In the genomic region with DNA sequence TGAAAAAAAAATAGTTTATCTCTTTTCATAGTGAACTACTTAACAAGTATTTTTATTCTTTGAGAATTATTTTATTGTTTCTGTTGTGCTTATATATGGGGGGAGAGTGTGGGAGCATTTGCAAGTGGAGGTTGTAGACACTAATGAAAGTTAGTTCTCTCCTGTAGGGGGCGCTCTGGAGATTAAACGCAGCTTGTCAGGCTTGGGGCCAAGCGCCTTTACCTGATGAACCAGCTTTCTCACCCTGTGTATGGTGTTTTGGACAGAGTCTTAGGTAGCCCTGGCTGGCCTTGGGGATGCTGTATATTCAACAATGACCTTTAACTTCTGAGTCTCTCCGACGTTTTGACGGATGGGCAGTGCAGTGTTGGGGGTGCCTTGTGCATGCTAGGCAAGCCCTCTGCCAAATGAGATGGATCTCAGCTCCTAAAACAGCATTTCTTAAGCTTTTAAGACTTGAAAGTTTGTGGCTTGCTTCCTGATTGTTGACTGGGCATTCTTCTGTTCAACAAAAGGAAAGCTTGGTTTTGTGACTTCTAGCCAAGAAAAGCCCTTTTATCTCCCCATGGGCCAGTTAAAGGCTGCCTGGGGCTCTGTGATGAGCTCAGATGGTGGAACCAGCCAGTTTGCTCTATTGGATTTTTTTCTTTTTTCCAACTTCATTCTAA, we compare ENCODE assay signal across 9 mouse cellular contexts.
DNase-seq lines count a peak whose midpoint lies in the region; ATAC-seq and TF ChIP-seq lines count a peak whose summit lies in the region.
"Had no signal": no experiment of that assay in that cellular context is flagged by ENCODE, and none has a peak within 500 bp of the region (broad histone marks: within the 10 kb centered on the region; RNA-seq: fewer than 3 reads in every experiment).

No protein-coding gene starts in this region.

- TF ChIP-seq EP300 in MEL (IDR thresholded peaks at IDR 0.05; ENCODE audit: low read depth in 1 of 2, low read length in 2 of 2): no peak; a peak in 1 of 4 replicates

- DNase-seq in kidney, adult 2 months: no peak
- DNase-seq in kidney, postnatal 25 days: no peak
- DNase-seq in MEL (ENCODE audit: low read depth, low spot score): peak; percentile 61
- DNase-seq in urinary bladder, postnatal 25 days (ENCODE audit: low spot score): no peak
- no peak for DNase-seq in heart, postnatal 10 days
- no peak for DNase-seq in right cerebral cortex, postnatal 10 days (ENCODE audit: low spot score in 2 of 2)

- no peak overlapping the region for H3K27ac ChIP-seq in kidney, adult 2 months (ENCODE audit: insufficient read depth, low read depth, low read length)
- no peak overlapping the region for H3K27ac ChIP-seq in MEL (ENCODE audit: control insufficient read depth, low read depth, low read length)
- H3K27ac ChIP-seq in cortical plate, adult 2 months (ENCODE audit: insufficient read depth, low read length): no peak overlapping the region
- H3K27ac ChIP-seq: liver, embryonic 15.5 days had no signal

- peak; percentile 44; the same call in 1 of the 2 replicates for ATAC-seq in megakaryocyte progenitor cell, adult 5-6 weeks (replicated peaks; ENCODE audit: poor library complexity)

- H3K27me3 ChIP-seq in kidney, adult 2 months (replicated peaks; ENCODE audit: control insufficient read depth, insufficient read depth, low read length): no peaks in the 10 kb centered on the region
- no peaks in the 10 kb centered on the region for H3K27me3 ChIP-seq in MEL (ENCODE audit: control insufficient read depth in 1 of 2, insufficient read depth in 2 of 2, low read length in 2 of 2)
- H3K27me3 ChIP-seq: liver, embryonic 15.5 days had no signal

- H3K79me2 ChIP-seq in MEL (ENCODE audit: control insufficient read depth, insufficient read depth, low read length, poor library complexity): no peaks in the 10 kb centered on the region

- H3K9ac ChIP-seq in MEL (ENCODE audit: control insufficient read depth, low read depth, low read length, poor library complexity, severe bottlenecking): no peak overlapping the region
- H3K9ac ChIP-seq: liver, embryonic 15.5 days had no signal

- TF ChIP-seq POLR2A in kidney, adult 2 months (IDR thresholded peaks at IDR 0.05; ENCODE audit: low read depth, low read length): no peak
- no peak for TF ChIP-seq POLR2A in MEL (IDR thresholded peaks at IDR 0.05; ENCODE audit: control insufficient read depth in 1 of 2, insufficient read depth in 1 of 2, low read depth in 1 of 2, low read length in 2 of 2, poor library complexity in 1 of 2)
- no peak for TF ChIP-seq POLR2A in cortical plate, adult 2 months (IDR thresholded peaks at IDR 0.05; ENCODE audit: extremely low read depth, insufficient read depth, low read length)

- H3K4me3 ChIP-seq in kidney, adult 2 months (ENCODE audit: insufficient read depth, low read depth, low read length): no peak overlapping the region
- no peak overlapping the region for H3K4me3 ChIP-seq in MEL (ENCODE audit: control insufficient read depth in 1 of 2, insufficient read depth in 1 of 2, low read depth in 2 of 2, low read length in 2 of 2)
- no peak overlapping the region for H3K4me3 ChIP-seq in cortical plate, adult 2 months (ENCODE audit: insufficient read depth, low read length)
- H3K4me3 ChIP-seq: liver, embryonic 15.5 days had no signal

- H3K9me3 ChIP-seq in MEL (replicated peaks; ENCODE audit: insufficient read depth, low read length): no peaks in the 10 kb centered on the region
- H3K9me3 ChIP-seq: liver, embryonic 15.5 days had no signal

- H3K36me3 ChIP-seq in kidney, adult 2 months (ENCODE audit: control insufficient read depth, insufficient read depth, low read length): no peaks in the 10 kb centered on the region
- peaks cover 0 to 22% of the 10 kb centered on the region in 2 experiments; a peak in 2 of 4 replicates for H3K36me3 ChIP-seq in MEL (ENCODE audit: control insufficient read depth in 1 of 2, insufficient read depth in 2 of 2, low read length in 2 of 2)
- H3K36me3 ChIP-seq: liver, embryonic 15.5 days had no signal

- TF ChIP-seq CTCF in kidney, adult 2 months (conservative IDR thresholded peaks at IDR 0.05; ENCODE audit: insufficient read depth, insufficient read length, low read depth, low read length): peak; percentile 39; the same call in 1 of the 2 replicates
- TF ChIP-seq CTCF in MEL (IDR thresholded peaks at IDR 0.05 in 2 of 3, conservative IDR thresholded peaks at IDR 0.05 in 1 of 3; ENCODE audit: control insufficient read depth in 1 of 3, insufficient read depth in 1 of 3, low read depth in 2 of 3, low read length in 3 of 3, poor library complexity in 1 of 3, severe bottlenecking in 1 of 3): peak; percentile 53 to 60 (median 57)
- 0 out of 2 replicates have a peak, but pooled peaks have one; percentile 25 for TF ChIP-seq CTCF in cortical plate, adult 2 months (IDR thresholded peaks at IDR 0.05; ENCODE audit: extremely low read depth, insufficient read depth, low read length)

- intact Hi-C loops in heart, postnatal 10 days (cut with DNase I): no loop called here

- H3K4me1 ChIP-seq in kidney, adult 2 months (ENCODE audit: control insufficient read depth, insufficient read depth, low read length): peaks cover 41% of the 10 kb centered on the region
- peaks cover 16 to 17% of the 10 kb centered on the region in 2 experiments for H3K4me1 ChIP-seq in MEL (ENCODE audit: control insufficient read depth in 1 of 2, insufficient read depth in 2 of 2, low read length in 2 of 2)
- H3K4me1 ChIP-seq in cortical plate, adult 2 months (ENCODE audit: control insufficient read depth, insufficient read depth, low read length): peaks cover 4% of the 10 kb centered on the region

- 32% methylated on average over 6 of the region's 6 CpGs for WGBS in kidney, adult 2 months

- TF ChIP-seq RAD21 in MEL (IDR thresholded peaks at IDR 0.05; ENCODE audit: low read depth, low read length): no peak

TF ChIP-seq in MEL, 35 proteins besides CTCF, POLR2A, EP300 and RAD21:
- no peak for TF ChIP-seq GABPA (IDR thresholded peaks at IDR 0.05; ENCODE audit: low read depth, low read length)
- no peak for TF ChIP-seq ZMIZ1 (IDR thresholded peaks at IDR 0.05; ENCODE audit: low read depth, low read length)
- no peak for TF ChIP-seq ZC3H11A (IDR thresholded peaks at IDR 0.05; ENCODE audit: low read depth, low read length)
- no peak for TF ChIP-seq MAFK (IDR thresholded peaks at IDR 0.05; ENCODE audit: borderline replicate concordance, low read depth, low read length)
- no peak for TF ChIP-seq SMC3 (IDR thresholded peaks at IDR 0.05; ENCODE audit: low read depth, low read length)
- no peak for TF ChIP-seq TCF12 (IDR thresholded peaks at IDR 0.05; ENCODE audit: low read depth, low read length)
- TF ChIP-seq USF2 (IDR thresholded peaks at IDR 0.05; ENCODE audit: borderline replicate concordance in 1 of 2, insufficient read depth in 1 of 2, low read depth in 1 of 2, low read length in 2 of 2): no peak
- TF ChIP-seq CHD2 (IDR thresholded peaks at IDR 0.05; ENCODE audit: low read length): no peak
- no peak for TF ChIP-seq MXI1 (IDR thresholded peaks at IDR 0.05; ENCODE audit: low read depth, low read length)
- no peak for TF ChIP-seq POLR2AphosphoS5 (IDR thresholded peaks at IDR 0.05; ENCODE audit: borderline replicate concordance, low read depth, low read length)
- TF ChIP-seq MEF2A (IDR thresholded peaks at IDR 0.05; ENCODE audit: extremely low read depth, insufficient replicate concordance, low read depth, low read length, poor library complexity, severe bottlenecking): no peak
- no peak for TF ChIP-seq HCFC1 (IDR thresholded peaks at IDR 0.05; ENCODE audit: low read depth, low read length)
- no peak for TF ChIP-seq KAT2A (conservative IDR thresholded peaks at IDR 0.05; ENCODE audit: low read depth, low read length)
